Mouse (Mus musculus) forebrain, postnatal 0 days (tissue): ENCODE measurements around the gene Scrn1. TPM values are rescaled to one million over a fixed set of nuclear protein-coding genes. Genes with fewer than 3 reads are reported as not detected.

Source experiments
- ATAC-seq: fragments of 200-750 bp; cut with Nextera tagmentation; 2 replicates; pipeline ENCODE4 v1.8.0; 2017; ENCODE audit warnings: mild to moderate bottlenecking, moderate library complexity
- DNase-seq: peaks from one replicate; pipeline ENCODE4 v3.0.0-alpha.2; 2015
- H3K27ac ChIP-seq: fragments of 300-500 bp; sonication (generic); 2 replicates; pipeline ENCODE4 v1.5.1; 2014; ENCODE audit warnings: low read depth, mild to moderate bottlenecking, antibody characterized with exemption, low read length, moderate library complexity, mixed read lengths
- H3K27me3 ChIP-seq: fragments of 300-500 bp; sonication (generic); 2 replicates; pipeline ENCODE4 v1.6.1; 2014; ENCODE audit warnings: mild to moderate bottlenecking, low read length, mixed read lengths; ENCODE audit not compliant: insufficient read depth
- H3K36me3 ChIP-seq: fragments of 300-500 bp; sonication (generic); 2 replicates; pipeline ENCODE4 v1.6.1; 2014; ENCODE audit warnings: mild to moderate bottlenecking, moderate library complexity; ENCODE audit not compliant: insufficient read depth
- H3K4me1 ChIP-seq: fragments of 300-500 bp; sonication (generic); 2 replicates; pipeline ENCODE4 v1.6.1; 2014; ENCODE audit warnings: antibody characterized with exemption; ENCODE audit not compliant: insufficient read depth
- H3K4me2 ChIP-seq: fragments of 300-500 bp; sonication (generic); 2 replicates; pipeline ENCODE4 v1.6.1; 2014; ENCODE audit warnings: low read depth, mild to moderate bottlenecking, moderate library complexity
- H3K4me3 ChIP-seq: fragments of 300-500 bp; sonication (generic); 2 replicates; pipeline ENCODE4 v1.5.1; 2014; ENCODE audit warnings: low read depth, low read length, mixed read lengths
- H3K9ac ChIP-seq: fragments of 300-500 bp; sonication (generic); 2 replicates; pipeline ENCODE4 v1.6.1; 2014; ENCODE audit warnings: mild to moderate bottlenecking
- H3K9me3 ChIP-seq: fragments of 300-500 bp; sonication (generic); 2 replicates; pipeline ENCODE4 v1.6.1; 2016; ENCODE audit warnings: low read length
- CTCF ChIP-seq: sonication (generic); IDR thresholded peaks from 2 replicates; pipeline ENCODE4 v1.5.1; 2016; ENCODE audit warnings: antibody characterized with exemption, control low read depth, low read depth
- WGBS: fragments of 180-500 bp; shearing (Covaris S2); extraction: QIAGEN DNeasy Blood & Tissue Kit; methylation state at CpG from one replicate; pipeline ENCODE4 v1.1.7; 2014; 5-methylcytosine and 5-hydroxymethylcytosine counted together
- polyA plus RNA-seq: library from polyadenylated mRNA; unstranded; fragments of >200 nt; fragmentation: Nextera tagmentation; extraction: Ambion mirVana; gene quantifications from 2 replicates; pipeline ENCODE4 v1.2.1, GENCODE M21; 2015
- total RNA-seq: library from RNA; depleted of rRNA; stranded (reverse); fragments of >200 nt; gene quantifications from 2 replicates; pipeline ENCODE4 v1.2.3, GENCODE M21; 2014

Scrn1 gene
- total and polyA plus RNA-seq, 2 experiments from 2014 or later: 122 to 195 TPM

- Histone ChIP-seq H3K4me1 (peaks cover 13% of the 10 kb centered on the region; the same call in 1 of the 2 replicates), H3K27ac (no peak overlapping the region; the same call in 1 of the 2 replicates)
- 37% methylated on average over 1 of the region's 1 CpGs for WGBS
Observed at GRCm38 (mm10) chr6:54555816-54556215, 10.5 kb downstream of the Scrn1 start.

GRCm38 (mm10) chr6:54554341-54555110 is 11.8 kb downstream of the Scrn1 start:
- peaks cover 13% of the 10 kb centered on the region; the same call in 1 of the 2 replicates for H3K4me1 ChIP-seq
- H3K9ac ChIP-seq: no peak overlapping the region
- no peaks in the 10 kb centered on the region for H3K27me3 ChIP-seq
- peak; percentile 87 for ATAC-seq
- no peaks in the 10 kb centered on the region for H3K9me3 ChIP-seq
- H3K4me3 ChIP-seq: no peak overlapping the region
- H3K4me2 ChIP-seq: no peak overlapping the region
- peak; percentile 19; the same call in 1 of the 2 replicates for TF ChIP-seq CTCF
- 7% methylated on average over 8 of the region's 8 CpGs for WGBS
- H3K36me3 ChIP-seq: no peaks in the 10 kb centered on the region
- H3K27ac ChIP-seq: peak overlapping the region; percentile 35; the same call in 1 of the 2 replicates
- DNase-seq: peak; percentile 67

More at GRCm38 (mm10) chr6:54555816-54556215, 10.5 kb downstream of the Scrn1 start:
- ATAC-seq (no peak), DNase-seq (no peak)
- Histone ChIP-seq H3K4me2 (no peak overlapping the region), H3K27me3 (no peaks in the 10 kb centered on the region), H3K4me3 (no peak overlapping the region), H3K9ac (no peak overlapping the region), H3K36me3 (no peaks in the 10 kb centered on the region), H3K9me3 (no peaks in the 10 kb centered on the region)
- no peak for TF ChIP-seq CTCF

GRCm38 (mm10) chr6:54553632-54554031 is 12.7 kb downstream of the Scrn1 start:
- TF ChIP-seq CTCF: no peak
- DNase-seq (no peak), ATAC-seq (no peak)
- Histone ChIP-seq H3K4me2 (no peak overlapping the region), H3K27ac (peak overlapping the region; percentile 35; the same call in 1 of the 2 replicates), H3K9ac (no peak overlapping the region), H3K4me3 (no peak overlapping the region), H3K27me3 (no peaks in the 10 kb centered on the region), H3K4me1 (peaks cover 13% of the 10 kb centered on the region; the same call in 1 of the 2 replicates), H3K36me3 (no peaks in the 10 kb centered on the region), H3K9me3 (no peaks in the 10 kb centered on the region)
- 21% methylated on average over 2 of the region's 2 CpGs for WGBS

GRCm38 (mm10) chr6:54552721-54553413 is 13.4 kb downstream of the Scrn1 start:
- WGBS: 9% methylated on average over 9 of the region's 9 CpGs
- no peaks in the 10 kb centered on the region; the same call in 1 of the 2 replicates for H3K36me3 ChIP-seq
- H3K4me2 ChIP-seq: no peak overlapping the region
- ATAC-seq: peak; percentile 50
- H3K9ac ChIP-seq: no peak overlapping the region; the same call in 1 of the 2 replicates
- H3K27me3 ChIP-seq: no peaks in the 10 kb centered on the region
- no peaks in the 10 kb centered on the region for H3K9me3 ChIP-seq
- H3K4me1 ChIP-seq: peaks cover 13% of the 10 kb centered on the region; the same call in 1 of the 2 replicates
- H3K4me3 ChIP-seq: no peak overlapping the region
- H3K27ac ChIP-seq: peak overlapping the region; percentile 40; the same call in 1 of the 2 replicates
- DNase-seq: peak; percentile 57
- TF ChIP-seq CTCF: 0 out of 2 replicates have a peak, but pooled peaks have one; percentile 5

- Histone ChIP-seq H3K27ac (no peak overlapping the region), H3K27me3 (no peaks in the 10 kb centered on the region), H3K9ac (no peak overlapping the region), H3K36me3 (peaks cover 4% of the 10 kb centered on the region; the same call in 1 of the 2 replicates), H3K9me3 (no peaks in the 10 kb centered on the region), H3K4me1 (peaks cover 13% of the 10 kb centered on the region; the same call in 1 of the 2 replicates), H3K4me2 (no peak overlapping the region), H3K4me3 (no peak overlapping the region)
- DNase-seq (no peak), ATAC-seq (no peak)
- WGBS: 57% methylated on average over 7 of the region's 7 CpGs
- TF ChIP-seq CTCF: no peak
Observed at GRCm38 (mm10) chr6:54550801-54551323, 15.4 kb downstream of the Scrn1 start.

- ATAC-seq: no peak
- DNase-seq: no peak
- Histone ChIP-seq H3K36me3 (peaks cover 11% of the 10 kb centered on the region), H3K9me3 (no peaks in the 10 kb centered on the region), H3K27me3 (no peaks in the 10 kb centered on the region), H3K4me2 (no peak overlapping the region), H3K4me3 (no peak overlapping the region), H3K9ac (no peak overlapping the region), H3K27ac (no peak overlapping the region), H3K4me1 (peaks cover 13% of the 10 kb centered on the region; the same call in 1 of the 2 replicates)
- WGBS: 44% methylated on average over 4 of the region's 4 CpGs
- TF ChIP-seq CTCF: no peak
Observed at GRCm38 (mm10) chr6:54549311-54549710, 17.0 kb downstream of the Scrn1 start.
